Mouse (Mus musculus): ENCODE measurements around the gene Hoxa10.

DNA sequence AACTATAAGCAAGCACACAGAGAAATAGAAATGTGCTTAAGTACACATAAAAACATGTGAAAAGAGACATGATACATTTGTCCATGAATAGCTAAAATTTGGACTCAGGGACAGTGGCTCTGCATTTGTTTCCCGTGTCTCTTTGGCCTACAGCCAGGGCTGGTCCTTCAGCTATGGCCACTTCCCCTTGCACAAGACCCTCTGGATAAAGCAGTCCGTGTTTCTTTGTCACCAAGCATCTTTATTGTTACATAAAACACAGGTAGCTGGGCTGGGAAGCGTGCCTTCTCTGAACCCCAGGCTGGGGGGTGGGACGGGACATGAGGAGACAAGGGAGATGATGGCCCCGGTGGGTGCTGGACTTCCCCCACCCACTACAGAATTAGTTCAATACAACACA, 26.4 kb downstream of the Hoxa10 start:
- no peak for TF ChIP-seq ZC3H11A (IDR thresholded peaks at IDR 0.05; ENCODE audit: borderline replicate concordance, low read depth, low read length)
- TF ChIP-seq HCFC1 (IDR thresholded peaks at IDR 0.05; ENCODE audit: borderline replicate concordance, insufficient read depth, low read length), result no peak
- no peak for TF ChIP-seq ZNF384 (IDR thresholded peaks at IDR 0.05; ENCODE audit: low read depth, low read length)
- no peak for TF ChIP-seq CHD2 (IDR thresholded peaks at IDR 0.05; ENCODE audit: low read depth, low read length)
- no peak for TF ChIP-seq MAFK (IDR thresholded peaks at IDR 0.05; ENCODE audit: insufficient read depth, low read depth, low read length)
